Mouse (Mus musculus) kidney, adult 18-20 months (tissue): ENCODE data around the gene Ak1.

Source experiments
- DNase-seq: peaks from one replicate; pipeline ENCODE4 v3.0.0; 2021

The Ak1 gene

DNA sequence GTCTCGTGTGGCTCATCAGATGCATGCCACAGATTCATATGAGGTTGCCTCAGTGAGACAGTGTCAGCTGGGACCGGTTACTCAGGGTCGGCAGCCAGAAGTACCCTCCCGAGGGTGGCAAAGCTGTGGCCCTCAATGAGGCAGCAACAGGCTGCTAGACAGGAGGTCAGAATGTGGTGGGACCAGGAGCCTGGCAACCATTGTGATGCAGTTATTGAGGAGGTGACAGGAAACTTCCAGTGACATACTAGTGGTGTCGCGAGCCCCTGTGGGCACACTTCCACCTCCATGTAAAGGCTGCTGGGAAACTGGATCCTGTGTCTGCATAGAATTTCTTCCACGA is at the start of gene Ak1:
Gene Ak1 (plus strand): TSS at position 242 of the 343 bp plus-strand sequence.
- no peak for DNase-seq

DNA sequence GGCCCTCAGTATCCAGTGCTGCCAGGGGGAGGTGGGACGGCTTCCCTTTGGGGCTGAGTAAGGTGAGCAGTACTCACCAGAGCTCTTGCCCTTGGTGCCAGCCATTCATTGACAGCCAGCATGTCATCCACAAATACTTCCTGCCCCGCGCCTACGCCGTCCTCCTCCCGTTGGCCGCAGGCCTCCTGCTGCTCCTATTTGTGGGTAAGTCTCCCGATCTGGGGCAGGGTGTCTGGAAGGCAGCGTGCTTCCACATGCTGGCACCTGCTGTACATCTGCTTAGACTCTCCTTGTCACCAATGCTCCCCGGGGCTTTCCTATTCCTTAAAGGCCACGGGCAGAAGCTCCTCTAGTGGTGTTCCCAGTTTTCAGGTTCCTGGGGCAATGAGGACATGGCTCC is 49.4 kb upstream of the Ak1 start:
- DNase-seq: no peak

DNA sequence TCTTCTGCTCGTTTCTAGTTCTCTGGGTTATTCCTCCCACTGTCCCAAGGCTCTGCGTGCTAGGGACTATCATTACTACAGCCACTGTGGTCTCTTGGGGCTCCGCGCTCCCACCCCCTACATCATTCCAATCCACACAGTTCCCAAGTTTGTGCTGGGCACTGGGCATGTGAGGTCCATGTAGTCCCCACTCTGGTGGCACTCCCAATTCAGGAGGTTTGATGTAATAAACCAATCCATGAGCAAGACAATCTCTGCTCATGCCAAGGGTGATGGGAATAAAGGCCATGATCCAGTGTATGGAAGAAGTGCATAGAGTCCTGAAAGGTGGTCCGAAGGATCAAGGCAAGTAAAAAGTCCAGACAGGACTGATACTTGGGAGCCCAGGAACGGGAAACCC is 47.1 kb upstream of the Ak1 start, which contains the start of gene Pip5kl1:
Gene Pip5kl1 (plus strand): TSS at position 301 of the 400 bp plus-strand sequence.
- no peak for DNase-seq

DNA sequence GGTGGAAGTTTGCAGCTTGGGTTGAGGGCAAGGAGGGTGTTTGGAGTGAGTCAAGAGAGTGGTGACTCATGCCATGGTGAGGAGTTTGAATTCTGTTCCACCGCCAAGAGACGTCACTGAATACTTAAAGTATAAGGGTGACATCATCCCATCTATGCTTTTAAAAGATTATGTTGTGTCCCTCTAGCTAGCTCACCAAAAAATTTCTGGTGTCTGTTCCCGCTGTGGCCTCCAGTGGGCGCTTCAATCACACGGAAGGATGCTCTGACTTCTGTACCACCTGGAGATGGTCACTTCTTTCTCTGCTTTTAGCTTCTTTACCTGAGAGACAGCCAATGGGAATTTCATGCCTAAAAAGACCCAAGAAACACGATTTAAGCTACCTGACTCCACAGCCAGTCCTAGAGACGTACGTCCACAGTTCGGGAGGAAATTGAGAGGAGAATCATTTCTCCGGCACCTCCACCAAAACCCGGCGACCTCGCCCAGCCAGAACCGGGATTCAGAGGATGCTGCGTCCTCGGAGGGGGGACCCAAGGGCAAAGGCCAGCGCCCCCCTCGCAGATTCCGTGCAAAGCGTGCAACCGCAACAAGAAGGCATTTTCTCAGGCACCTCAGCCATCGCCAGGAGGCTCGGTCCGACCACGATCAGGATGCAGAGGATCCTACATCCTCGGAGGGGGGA is 46.5 kb upstream of the Ak1 start:
- peak; percentile 59 for DNase-seq

DNA sequence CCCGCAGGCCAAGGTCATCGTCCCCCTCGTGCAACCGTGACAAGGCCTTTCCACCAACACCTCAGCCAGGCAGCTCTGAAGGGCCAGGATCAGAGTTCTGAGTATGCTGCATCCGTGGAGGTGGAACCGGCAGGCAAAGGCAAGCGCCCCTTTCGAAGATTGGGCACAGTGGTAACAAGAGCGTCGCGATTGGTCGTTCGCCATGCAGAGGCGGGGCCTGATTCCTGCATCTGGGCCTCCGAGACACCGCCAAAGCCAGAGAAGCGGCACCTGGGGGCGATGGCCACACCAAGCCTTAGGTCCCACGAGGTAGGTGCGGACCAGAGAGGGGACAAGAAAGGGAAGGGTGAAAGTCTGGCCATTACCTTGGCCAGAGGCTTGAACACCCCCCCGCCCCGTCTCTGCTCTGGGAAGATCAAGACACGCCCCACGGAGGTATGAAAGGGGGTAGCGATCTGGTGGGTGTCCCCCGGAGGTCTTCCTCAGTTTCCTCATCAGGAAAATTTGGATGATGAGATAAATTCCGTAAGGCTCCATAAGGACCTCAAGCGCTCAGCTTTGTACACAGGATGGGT is 45.9 kb upstream of the Ak1 start, which contains the start of gene 9430097D07Rik:
Gene 9430097D07Rik (minus strand): TSS at position 99 of the 575 bp plus-strand sequence.
- no peak for DNase-seq

DNA sequence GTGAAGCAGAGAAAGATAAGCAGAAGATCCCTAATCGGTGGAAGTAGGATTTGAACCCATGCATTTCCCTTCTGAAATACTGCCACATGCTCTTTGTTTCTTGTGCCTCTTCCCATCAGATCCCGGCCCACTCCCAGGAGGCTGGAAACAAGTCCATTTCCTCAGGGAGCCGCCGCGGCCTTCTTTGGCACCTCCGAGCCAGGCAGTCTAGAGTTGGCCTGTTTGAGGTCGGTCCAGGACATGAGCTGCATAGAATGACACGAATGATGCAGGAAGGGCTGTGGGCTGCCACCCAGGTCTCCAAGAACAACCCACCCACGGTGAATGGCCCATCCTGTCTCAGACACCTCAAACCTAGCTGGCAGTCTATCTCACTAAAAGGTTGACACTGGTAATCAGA is 45.0 kb upstream of the Ak1 start:
- DNase-seq: no peak

DNA sequence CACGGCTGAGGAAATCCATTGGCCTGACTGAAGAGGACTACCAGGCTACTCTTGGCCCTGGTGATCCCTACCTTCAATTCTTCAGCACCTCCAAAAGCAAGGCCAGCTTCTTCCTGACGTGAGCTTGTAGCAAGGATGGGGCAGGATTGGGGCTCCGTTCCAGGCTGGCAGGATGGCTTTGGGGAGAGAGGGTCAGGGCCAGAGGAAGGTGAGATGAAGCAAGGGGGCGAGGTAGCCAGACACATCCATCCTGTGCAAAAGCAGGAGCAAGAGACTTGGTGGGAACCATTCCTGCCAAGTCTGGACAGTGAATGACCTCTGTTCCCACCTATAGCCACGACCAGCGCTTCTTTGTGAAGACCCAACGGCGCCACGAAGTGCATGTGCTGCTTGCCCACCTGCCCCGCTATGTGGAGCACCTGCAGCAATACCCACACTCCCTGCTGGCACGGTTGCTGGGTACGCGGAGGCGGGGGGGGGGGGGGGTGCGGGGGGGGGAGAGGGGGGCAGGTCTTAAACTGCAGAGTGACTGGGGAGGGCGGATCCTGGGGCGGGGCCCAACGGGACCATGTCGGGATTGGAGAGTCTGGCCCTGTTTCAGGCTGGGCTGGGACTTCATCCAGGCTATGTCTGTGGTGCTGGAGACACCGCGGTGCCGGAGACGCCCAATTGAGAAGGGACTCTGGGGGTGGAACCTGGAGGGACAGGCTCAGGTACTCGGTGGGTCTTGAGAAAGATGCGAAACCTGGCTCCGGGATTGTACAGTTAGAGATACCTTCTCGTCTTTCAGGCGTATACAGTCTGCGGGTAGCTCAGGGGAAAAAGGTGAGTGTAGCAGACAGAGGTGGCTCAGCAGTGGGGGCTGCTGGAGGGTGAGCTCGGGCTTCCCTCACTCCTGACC is 43.2 kb upstream of the Ak1 start:
- DNase-seq: peak; percentile 50

DNA sequence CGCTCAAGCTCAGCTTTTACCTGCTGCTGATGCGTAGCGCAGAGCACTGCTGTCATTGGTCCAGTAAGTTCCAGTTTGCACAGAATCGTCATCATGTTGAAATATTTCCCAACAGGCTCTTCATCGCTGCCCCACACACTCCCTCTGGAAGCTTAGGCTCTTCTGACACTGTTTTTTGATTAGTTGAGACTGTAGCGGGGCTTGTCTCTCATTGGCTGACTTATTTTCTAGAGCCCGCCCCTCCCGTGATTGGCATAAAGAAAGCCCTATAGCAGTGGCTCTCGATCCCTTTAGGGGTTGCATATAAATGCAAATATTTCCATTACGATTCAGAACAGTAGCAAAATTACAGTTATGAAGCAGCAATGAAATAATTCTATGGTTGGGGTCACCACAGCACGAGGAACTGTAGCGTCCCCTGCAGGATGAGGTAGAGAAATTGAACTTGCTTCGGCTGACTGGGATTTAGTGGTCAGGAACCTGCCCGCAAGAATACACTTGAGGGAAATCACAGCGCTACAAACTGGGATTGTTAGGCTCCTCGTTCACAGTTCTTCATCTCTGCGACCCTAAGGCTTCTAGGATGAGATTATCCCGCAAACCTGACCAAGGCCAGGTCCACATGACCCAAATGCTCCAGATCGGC is 40.0 kb upstream of the Ak1 start:
- peak; percentile 32 for DNase-seq

DNA sequence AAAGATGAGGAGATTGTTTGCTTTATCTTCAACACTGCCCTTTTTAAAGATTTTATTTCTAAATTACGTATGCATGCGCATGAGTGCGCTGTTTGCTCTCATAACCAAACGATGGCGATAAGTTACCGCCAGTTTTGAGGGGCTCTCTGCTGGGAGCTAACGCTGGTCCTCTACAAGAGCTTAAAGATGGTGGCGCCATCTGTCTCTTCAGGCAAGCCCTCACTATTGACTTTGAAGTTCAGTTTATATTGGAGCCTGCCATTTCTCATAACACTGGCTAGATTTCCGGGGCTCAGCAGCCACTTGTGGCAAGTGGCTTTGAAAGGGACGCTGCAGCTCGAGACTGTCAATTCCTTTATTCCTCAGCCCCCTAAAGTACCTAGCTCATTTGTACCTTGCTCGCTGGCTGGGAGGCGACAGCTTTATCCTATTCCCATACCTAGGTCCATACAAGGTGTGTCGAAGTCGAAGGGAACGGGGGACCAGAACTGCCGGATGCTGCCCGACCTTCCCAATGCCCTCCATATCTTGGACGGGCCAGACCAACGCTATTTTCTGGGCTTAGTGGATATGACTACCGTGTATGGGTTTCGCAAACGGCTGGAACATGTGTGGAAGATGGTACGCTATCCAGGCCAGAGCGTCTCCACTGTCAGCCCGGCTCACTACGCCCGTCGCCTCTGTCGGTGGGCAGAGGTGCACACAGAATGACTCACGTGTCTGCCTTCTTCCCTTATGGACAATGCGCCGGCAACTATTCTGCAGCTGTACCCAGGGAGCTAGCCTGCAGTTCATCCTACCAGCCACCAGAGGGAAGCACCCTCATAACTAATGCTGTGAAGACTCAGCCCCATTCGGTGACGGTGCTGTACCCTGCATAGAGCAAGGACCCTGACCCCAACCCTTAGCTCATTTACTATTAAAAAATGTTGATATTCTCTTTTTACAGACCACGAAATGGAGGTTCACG is 38.4 kb upstream of the Ak1 start:
- DNase-seq: peak; percentile 82

DNA sequence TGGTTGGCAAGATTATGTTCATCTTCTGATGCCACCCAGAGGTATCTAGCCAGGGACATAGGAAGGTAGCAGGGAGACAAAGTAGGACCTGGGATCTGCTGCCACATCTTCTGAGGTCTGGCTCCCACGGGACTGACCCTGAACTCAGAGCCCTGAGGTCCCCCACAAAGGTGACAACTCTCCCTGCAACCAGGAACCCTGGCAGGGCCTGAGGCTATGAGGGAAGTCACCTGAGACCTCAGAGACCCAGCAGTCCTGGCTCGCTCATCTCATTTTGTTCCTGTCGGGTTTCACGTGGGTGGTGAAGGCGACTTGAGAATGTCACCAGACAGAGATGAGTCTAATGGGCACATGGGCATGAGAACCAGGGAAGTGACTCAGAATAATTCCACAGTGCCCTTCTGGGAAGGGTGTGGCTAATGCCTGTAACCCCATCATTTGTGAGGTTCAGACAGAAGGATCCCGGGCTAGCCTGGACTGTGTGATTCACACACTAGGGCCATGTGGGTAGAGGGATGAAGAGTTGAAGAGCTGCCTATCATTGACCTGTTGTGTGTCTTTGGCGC is 36.3 kb upstream of the Ak1 start:
- no peak for DNase-seq

DNA sequence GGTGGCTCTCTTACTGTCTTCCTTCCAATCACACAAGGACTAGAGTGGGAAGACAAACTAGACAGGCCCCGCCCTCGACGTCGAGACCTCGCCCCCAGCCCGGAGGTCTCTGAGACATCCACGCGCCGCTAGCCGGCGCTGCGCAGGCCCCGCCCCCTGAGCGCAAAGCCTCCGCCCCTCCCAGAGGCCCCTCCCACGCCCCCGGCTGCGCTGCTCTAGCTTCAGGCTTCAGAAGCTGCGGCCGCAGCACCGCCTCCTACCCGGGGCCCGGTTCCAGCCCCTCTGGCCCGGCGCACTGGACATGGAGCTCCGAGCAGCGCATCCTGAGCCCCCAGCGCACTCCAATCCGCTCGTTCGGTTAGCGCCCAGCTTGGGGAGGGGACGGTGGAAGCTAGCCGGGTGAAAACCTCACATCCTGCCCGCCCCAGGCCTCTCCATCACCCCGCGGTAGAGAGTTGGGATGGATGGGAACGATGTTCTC is 34.6 kb upstream of the Ak1 start, which contains the start of gene St6galnac4:
Gene St6galnac4 (plus strand): TSS at position 225 of the 481 bp plus-strand sequence.
- peak; percentile 83 for DNase-seq

DNA sequence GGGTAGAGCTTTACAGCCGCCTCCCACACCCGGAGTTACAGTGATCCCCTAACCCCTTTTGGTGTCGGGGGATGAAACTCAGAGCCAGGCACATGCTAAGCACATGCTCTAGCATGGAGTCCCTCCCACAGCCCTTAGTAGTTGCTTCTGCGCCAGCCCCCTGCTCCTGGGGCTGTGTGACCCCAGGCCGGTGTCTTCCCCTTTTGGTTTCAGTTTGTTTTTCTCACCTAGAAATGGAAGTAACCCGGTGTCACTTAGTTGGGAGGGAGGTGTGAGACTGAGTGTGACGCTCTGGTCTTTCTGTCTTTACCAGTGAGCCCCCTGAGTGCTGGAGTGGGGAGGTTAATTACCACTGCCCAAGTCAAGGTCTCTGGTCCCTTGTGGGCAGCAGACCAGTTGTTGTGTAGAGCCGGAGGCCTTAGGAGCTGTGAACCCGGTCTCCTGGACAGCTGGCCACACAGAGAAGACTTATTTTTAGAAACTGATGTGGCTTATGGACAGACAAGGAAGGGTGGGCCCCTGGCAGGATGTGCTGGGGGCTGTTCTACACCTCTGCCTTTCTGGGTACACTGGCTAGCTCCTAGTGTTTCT is 33.7 kb upstream of the Ak1 start:
- no peak for DNase-seq

DNA sequence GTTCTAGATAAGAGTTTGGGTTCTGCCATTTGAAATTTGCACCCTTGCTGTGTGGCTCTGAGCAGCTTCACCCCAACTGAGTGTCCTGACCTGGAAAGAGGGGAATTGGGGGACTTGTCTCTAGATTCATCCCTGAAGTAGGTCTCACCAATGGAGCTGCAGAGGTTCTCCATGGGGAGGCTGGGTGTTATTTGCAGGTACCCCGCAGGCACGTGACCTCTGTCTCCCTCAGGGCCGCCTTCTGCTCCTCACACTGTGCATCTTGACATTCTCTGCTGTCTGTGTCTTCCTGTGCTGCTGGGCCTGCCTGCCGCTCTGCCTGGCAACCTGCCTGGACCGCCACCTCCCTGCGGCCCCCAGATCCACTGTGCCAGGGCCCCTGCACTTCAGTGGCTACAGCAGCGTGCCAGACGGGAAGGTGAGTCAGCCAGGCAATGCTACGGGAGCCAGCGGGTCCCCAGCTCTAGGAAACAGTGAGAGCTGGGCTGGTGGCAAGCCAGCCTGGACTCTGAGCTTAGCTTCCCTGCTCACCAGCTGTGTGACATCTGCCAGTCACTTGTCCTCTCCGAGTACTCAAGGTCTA is 32.3 kb upstream of the Ak1 start:
- DNase-seq: no peak

DNA sequence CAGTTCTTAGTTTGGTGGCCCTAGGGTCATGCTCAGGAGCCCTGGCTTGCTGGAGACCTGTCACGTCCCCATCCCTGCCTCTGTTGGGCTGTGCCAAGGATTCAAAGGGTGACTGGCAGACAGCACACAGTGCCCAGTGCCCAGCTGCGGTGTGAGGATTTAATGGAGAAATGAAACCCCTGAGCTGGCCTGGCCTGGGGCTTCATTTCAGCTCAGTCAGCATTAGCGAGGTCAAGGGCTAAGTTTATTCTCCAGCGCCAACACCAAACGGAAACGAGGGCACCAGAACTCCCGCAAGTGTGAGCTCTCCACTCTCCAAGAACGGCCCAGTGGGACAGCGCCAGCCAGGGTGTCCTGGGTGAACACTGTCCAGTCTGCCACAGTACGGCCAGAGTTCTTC is 31.3 kb upstream of the Ak1 start:
- DNase-seq: no peak

DNA sequence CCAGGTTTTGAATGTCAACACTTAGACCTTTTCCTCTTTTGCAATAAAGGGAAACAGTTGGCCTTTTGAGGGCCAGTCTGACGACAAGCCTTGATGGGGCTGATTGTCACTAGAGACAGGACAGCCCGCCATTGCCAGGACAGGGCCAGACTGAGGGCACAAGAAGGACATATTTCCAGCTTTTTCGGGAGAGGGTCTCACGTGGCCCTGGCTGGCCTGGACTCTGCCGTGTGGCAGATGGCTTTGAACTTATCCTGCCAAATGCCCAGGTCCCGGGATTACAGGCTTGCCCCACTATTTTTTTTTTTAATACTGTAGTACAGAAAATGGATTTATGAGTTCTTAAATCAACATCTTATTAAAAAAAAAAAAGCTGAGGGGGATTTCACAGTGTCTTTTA is 30.3 kb upstream of the Ak1 start:
- DNase-seq: no peak

DNA sequence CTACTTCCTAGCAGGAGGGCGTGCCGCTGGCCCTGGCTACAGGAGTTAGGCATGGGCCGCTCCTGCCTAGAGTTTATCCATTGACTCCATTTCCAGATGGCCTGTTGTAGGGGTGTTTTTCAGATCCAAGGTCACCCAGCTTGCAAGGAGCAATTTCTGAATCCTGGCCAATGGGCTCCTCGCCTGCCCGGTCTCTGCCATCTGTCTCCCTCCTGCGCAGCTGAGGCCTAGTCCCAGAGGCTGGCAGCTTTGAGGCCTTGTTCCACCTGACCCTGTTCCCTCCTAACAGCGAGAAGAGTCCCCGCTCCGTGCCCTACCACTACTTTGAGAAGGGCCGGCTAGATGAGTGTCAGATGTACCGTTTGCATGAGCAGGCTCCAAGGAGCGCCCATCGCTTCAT is 24.8 kb upstream of the Ak1 start:
- DNase-seq: no peak

DNA sequence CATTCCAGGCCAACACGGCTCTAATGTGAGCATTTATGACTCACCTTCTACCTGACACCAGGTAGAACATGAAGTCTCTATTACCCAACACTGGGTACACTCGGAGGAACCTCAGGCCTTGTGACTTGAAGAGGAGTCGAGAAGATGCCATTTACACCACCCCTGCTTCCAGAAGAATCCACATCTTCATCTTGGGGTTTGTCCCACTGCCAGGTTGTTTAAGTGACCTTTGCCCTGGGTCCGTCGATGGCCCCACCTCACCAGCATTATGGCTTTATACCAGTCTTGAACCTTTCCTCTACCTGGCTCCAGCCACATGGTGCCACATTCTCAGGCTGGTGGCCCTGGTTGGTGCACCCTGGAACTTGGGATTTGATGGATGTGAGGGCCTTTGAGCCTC is 24.3 kb upstream of the Ak1 start:
- DNase-seq: no peak

DNA sequence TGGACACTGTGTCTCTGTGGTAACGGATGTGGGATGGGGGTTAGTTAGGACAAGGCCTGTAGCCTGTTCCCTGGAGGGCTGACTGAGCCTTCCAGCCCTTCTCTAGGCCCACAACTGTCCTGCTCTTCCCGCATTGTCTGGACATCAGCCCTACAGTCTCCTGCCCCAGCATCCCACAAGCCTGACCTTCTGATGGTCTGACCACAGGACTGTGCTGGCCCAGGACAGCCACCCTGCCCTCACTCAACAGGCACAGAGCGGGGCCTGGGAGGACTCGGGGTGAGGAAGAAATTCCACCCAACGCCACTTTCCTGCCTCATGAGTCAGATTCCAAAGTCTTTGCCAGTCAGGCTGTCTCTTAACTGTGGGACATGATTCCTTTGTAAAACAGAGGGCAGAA is 23.9 kb upstream of the Ak1 start:
- no peak for DNase-seq

DNA sequence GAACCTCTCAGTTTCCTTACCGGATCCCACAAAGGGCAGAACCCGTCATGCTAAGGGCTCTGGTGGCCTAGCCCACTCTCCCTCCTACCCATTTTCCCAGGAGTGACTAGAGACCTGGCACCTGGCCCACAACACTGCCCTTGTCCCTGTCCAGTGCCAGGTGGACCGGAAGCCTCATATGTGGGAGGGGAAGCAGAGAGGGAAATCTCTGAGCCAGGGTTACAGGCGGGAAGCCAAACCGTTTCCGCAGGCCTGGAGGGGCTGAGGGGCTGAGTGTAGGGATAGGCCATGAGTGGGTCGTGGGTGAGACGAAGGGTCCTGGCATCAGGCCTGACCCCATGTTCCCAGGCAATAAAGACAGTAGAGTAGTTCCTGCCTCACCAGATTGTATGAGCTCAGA is 23.1 kb upstream of the Ak1 start:
- DNase-seq: no peak

DNA sequence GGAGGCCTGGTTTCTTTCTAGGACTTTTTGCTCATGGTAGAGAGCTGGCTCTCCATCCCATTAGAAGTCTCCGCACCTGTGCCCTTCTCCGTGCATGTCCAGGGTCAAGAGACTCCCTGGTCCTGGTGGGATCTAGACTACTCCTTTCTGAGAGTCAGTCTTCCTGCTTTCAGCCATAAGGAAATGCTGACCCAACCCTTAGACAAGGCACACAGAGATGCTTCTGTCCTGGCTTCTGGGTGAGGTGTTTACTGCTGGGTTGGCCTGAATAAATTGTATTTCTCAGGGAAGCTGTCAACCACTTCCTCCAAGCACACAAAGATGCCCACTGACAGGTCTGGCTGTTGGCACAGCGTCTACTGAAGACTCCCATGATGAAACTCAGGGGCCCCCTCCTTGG is 22.1 kb upstream of the Ak1 start, which contains the start of gene St6galnac6:
Gene St6galnac6 (plus strand): TSS at position 301 of the 400 bp plus-strand sequence.
- DNase-seq: no peak
